Mouse (Mus musculus): ENCODE data around the gene Mum1.

GRCm38 (mm10) chr10:80238306-80238705 lies 12.1 kb downstream of the Mum1 start:
- no peak for TF ChIP-seq POLR2A (IDR thresholded peaks at IDR 0.05; ENCODE audit: borderline replicate concordance, insufficient read depth, low read length)
- TF ChIP-seq CTCF (IDR thresholded peaks at IDR 0.05; ENCODE audit: borderline replicate concordance, insufficient read depth, low read depth, low read length): no peak

Measured in cerebellum, adult 2 months (tissue).